ENCODE assay signal across 11 mouse cellular contexts in the genomic region with DNA sequence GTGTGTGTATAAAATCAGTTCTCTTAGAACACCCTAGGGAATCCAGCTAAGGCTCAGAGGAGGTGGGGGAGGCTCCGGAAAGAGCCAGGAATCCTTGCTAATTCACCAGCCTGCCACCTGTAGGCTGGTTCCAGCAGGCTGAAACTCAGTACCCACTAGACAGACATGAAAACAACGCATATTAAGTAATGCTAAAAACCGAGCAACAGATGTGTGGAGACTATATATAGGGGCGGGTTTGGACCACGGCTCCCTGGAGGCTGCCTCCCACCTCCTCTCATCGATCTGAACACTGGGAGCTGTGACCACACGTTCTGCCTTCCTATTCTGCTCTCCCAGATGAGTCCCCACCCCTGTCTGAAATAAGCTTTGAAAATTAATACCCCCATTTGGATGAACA. TPM values are rescaled to one million over a fixed set of nuclear protein-coding genes. Genes with fewer than 3 reads are reported as not detected.
A peak's percentile ranks its signal among the peaks of the same experiment; 100 is the strongest.
DNase-seq lines count a peak whose midpoint lies in the region; ATAC-seq and TF ChIP-seq lines count a peak whose summit lies in the region.
"Had no signal": no experiment of that assay in that cellular context is flagged by ENCODE, and none has a peak within 500 bp of the region (broad histone marks: within the 10 kb centered on the region; RNA-seq: fewer than 3 reads in every experiment).

No protein-coding gene starts in this region.

- H3K9ac ChIP-seq in heart, embryonic 12.5 days = no peak overlapping the region
- no peak overlapping the region for H3K9ac ChIP-seq in hindbrain, embryonic 16.5 days (ENCODE audit: low read depth, low read length)
- H3K9ac ChIP-seq in midbrain, embryonic 16.5 days (ENCODE audit: low read depth, low read length) = peak overlapping the region; percentile 22; the same call in 1 of the 2 replicates

- H3K4me3 ChIP-seq in heart, embryonic 12.5 days = no peak overlapping the region
- peak overlapping the region; percentile 58 for H3K4me3 ChIP-seq in cortical plate, adult 2 months (ENCODE audit: insufficient read depth, low read length)
- H3K4me3 ChIP-seq in hindbrain, embryonic 16.5 days (ENCODE audit: low read length) = peak overlapping the region; percentile 82
- H3K4me3 ChIP-seq in midbrain, embryonic 16.5 days (ENCODE audit: low read depth, low read length) = peak overlapping the region; percentile 82

- H3K27ac ChIP-seq in heart, embryonic 12.5 days (ENCODE audit: poor library complexity, severe bottlenecking) = no peak overlapping the region
- no peak overlapping the region for H3K27ac ChIP-seq in cortical plate, adult 2 months (ENCODE audit: insufficient read depth, low read length)
- no peak overlapping the region for H3K27ac ChIP-seq in hindbrain, embryonic 16.5 days (ENCODE audit: low read depth, low read length)
- no peak overlapping the region for H3K27ac ChIP-seq in midbrain, embryonic 16.5 days (ENCODE audit: low read length)

- TF ChIP-seq POLR2A in cortical plate, adult 2 months (IDR thresholded peaks at IDR 0.05; ENCODE audit: extremely low read depth, insufficient read depth, low read length) = no peak

- H3K9me3 ChIP-seq in heart, embryonic 12.5 days (replicated peaks) = peaks cover 3% of the 10 kb centered on the region; the same call in 1 of the 2 replicates
- no peaks in the 10 kb centered on the region for H3K9me3 ChIP-seq in hindbrain, embryonic 16.5 days (ENCODE audit: control insufficient read depth, low read length)
- no peaks in the 10 kb centered on the region for H3K9me3 ChIP-seq in midbrain, embryonic 16.5 days (replicated peaks; ENCODE audit: control insufficient read depth, low read length, poor library complexity, severe bottlenecking)

- no peak for DNase-seq in heart, adult 18-20 months
- no peak for DNase-seq in lung, postnatal 4 days
- DNase-seq in lung, adult 18-20 months = no peak
- DNase-seq in kidney, adult 18-20 months = no peak
- DNase-seq: adrenal gland, postnatal 10 days had no signal

- ATAC-seq in heart, embryonic 12.5 days (ENCODE audit: insufficient number of reproducible peaks, low FRiP score) = no peak
- peak; percentile 10; the same call in 1 of the 2 replicates for ATAC-seq in hindbrain, embryonic 16.5 days
- ATAC-seq in midbrain, embryonic 16.5 days = no peak
- ATAC-seq: intestine, postnatal 0 days had no signal

- H3K27me3 ChIP-seq in heart, embryonic 12.5 days (replicated peaks) = peaks cover 56% of the 10 kb centered on the region
- H3K27me3 ChIP-seq in hindbrain, embryonic 16.5 days (replicated peaks; ENCODE audit: control insufficient read depth, insufficient read depth, low read length) = no peaks in the 10 kb centered on the region
- no peaks in the 10 kb centered on the region; the same call in 1 of the 2 replicates for H3K27me3 ChIP-seq in midbrain, embryonic 16.5 days (ENCODE audit: control insufficient read depth, insufficient read depth, low read depth, low read length)

- 20% methylated on average over 7 of the region's 7 CpGs for WGBS in heart, embryonic 12.5 days
- 11% methylated on average over 7 of the region's 7 CpGs for WGBS in hindbrain, embryonic 16.5 days
- 8% methylated on average over 7 of the region's 7 CpGs for WGBS in midbrain, embryonic 16.5 days

- peak; percentile 8; the same call in 1 of the 2 replicates for TF ChIP-seq CTCF in cortical plate, adult 2 months (IDR thresholded peaks at IDR 0.05; ENCODE audit: extremely low read depth, insufficient read depth, low read length)

- H3K4me1 ChIP-seq in heart, embryonic 12.5 days (replicated peaks) = 0 out of 2 replicates have a peak, but pooled peaks cover 12% of the 10 kb centered on the region
- peaks cover 8% of the 10 kb centered on the region for H3K4me1 ChIP-seq in cortical plate, adult 2 months (ENCODE audit: control insufficient read depth, insufficient read depth, low read length)
- peaks cover 10% of the 10 kb centered on the region for H3K4me1 ChIP-seq in hindbrain, embryonic 16.5 days (ENCODE audit: control insufficient read depth, insufficient read depth, low read depth, low read length)
- H3K4me1 ChIP-seq in midbrain, embryonic 16.5 days (ENCODE audit: control insufficient read depth, insufficient read depth, low read length) = peaks cover 17% of the 10 kb centered on the region

- H3K36me3 ChIP-seq in heart, embryonic 12.5 days = no peaks in the 10 kb centered on the region
- H3K36me3 ChIP-seq in hindbrain, embryonic 16.5 days (ENCODE audit: control insufficient read depth, insufficient read depth, low read length) = no peaks in the 10 kb centered on the region
- no peaks in the 10 kb centered on the region for H3K36me3 ChIP-seq in midbrain, embryonic 16.5 days (ENCODE audit: control insufficient read depth, insufficient read depth, low read length)

- peak overlapping the region; percentile 22; the same call in 1 of the 2 replicates for H3K4me2 ChIP-seq in heart, embryonic 12.5 days
- H3K4me2 ChIP-seq in hindbrain, embryonic 16.5 days (ENCODE audit: low read length) = peak overlapping the region; percentile 91
- H3K4me2 ChIP-seq in midbrain, embryonic 16.5 days (ENCODE audit: low read length) = peak overlapping the region; percentile 52

RNA-seq across cellular contexts. Expression of a gene that starts 1.8 kb away (rescaled TPM):
- polyA plus RNA-seq in heart, embryonic 12.5 days (2016; fragmentation: Nextera tagmentation; extraction: Ambion mirVana) = 1.2 and 2.3 TPM in 2 replicates
- not detected for total RNA-seq in heart, adult 18-20 months (2021)
- polyA plus RNA-seq in cortical plate, adult 2 months (2012; rRNA removed) = 58.7 and 61.3 TPM in 2 replicates
- 7.9 and 9.4 TPM in 2 replicates for polyA plus RNA-seq in hindbrain, embryonic 16.5 days (2015; fragmentation: Nextera tagmentation; extraction: Ambion mirVana)
- 7.6 and 10.4 TPM in 2 replicates for polyA plus RNA-seq in midbrain, embryonic 16.5 days (2015; fragmentation: Nextera tagmentation; extraction: Ambion mirVana)
- polyA plus RNA-seq: liver, embryonic 16.5 days had no signal

Comparison
In these comparisons a context has a peak if more than half of its experiments do, and no peak if none do; other contexts are left out.
1. H3K4me2 ChIP-seq: peak in every context shown above with its lines; median percentile 91 in hindbrain, embryonic 16.5 days; 52 in midbrain, embryonic 16.5 days; 22 in heart, embryonic 12.5 days.